Mouse (Mus musculus) activated CD4-positive, CD25-positive, alpha-beta regulatory T cell (primary cell): ENCODE results near the gene Tmem126a. TPM values are rescaled to one million over a fixed set of nuclear protein-coding genes. Genes with fewer than 3 reads are reported as not detected.

Source experiments
- polyA plus RNA-seq, 2 experiments: library from polyadenylated mRNA; unstranded; fragments of 100-300 nt; shearing (Covaris generic); gene quantifications; one replicate each; pipeline ENCODE4 v1.2.1; 2017

Gene Tmem126a
- 100 to 1,000 TPM in 1 of 2 experiments, 10 to 100 TPM in 1; 71.9 to 124 TPM for polyA plus RNA-seq

DNA sequence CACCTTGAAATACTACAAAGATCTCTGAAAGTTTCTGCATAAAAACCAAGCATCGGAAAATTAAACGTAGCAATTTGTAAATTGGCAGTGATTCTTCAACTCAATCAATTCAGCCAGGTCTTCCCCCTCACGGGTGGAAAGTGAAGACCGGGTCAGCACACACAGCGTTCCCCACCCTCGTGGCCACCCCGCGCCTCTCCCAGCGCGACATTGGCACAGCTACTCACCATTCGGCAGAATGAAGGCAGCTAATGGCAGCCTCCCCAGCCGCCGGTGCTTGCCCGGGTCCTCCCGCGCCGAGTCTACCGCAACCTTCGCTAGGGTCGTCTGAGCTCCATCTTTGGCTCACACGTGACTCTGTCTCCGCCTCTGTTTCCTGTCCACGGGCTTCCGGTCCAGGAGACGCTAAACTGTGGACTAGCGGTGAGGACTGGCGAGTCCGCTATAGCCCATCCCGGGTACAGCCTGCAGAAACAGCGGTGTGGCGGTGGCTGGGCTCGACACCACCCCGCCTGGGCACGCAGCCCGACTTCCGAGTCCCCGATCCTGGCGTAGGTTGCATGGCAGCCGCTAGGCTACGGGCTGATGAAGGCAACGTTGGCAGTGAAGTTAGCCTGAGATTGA lies at the start of gene Tmem126a:
TSS of gene Tmem126a (minus strand) at position 385 of the 624 bp plus-strand sequence.

GRCm38 (mm10) chr7:90476313-90477245 lies 19.6 kb upstream of the Tmem126a start, which contains the start of gene Dlg2:
TSS of gene Dlg2 (plus strand) at chr7:90476672.

GRCm38 (mm10) chr7:90475793-90476312 lies 18.8 kb upstream of the Tmem126a start, which contains the start of gene Tmem126b:
TSS of gene Tmem126b (minus strand) at chr7:90476001.

GRCm38 (mm10) chr7:90442518-90443080 lies 14.4 kb downstream of the Tmem126a start, which contains the start of gene Crebzf:
TSS of gene Crebzf (plus strand) at chr7:90442729.

GRCm38 (mm10) chr7:90426020-90427001 lies 30.7 kb downstream of the Tmem126a start, which contains the start of gene Ccdc89:
TSS of gene Ccdc89 (plus strand) at chr7:90426577.

Other genes starting within 250 kb of the Tmem126a start
- under 1 TPM in 1 of 2 experiments, not detected in 1; 0.45 TPM for gene Ccdc83, start 191.5 kb downstream of the Tmem126a start, polyA plus RNA-seq
- 100 to 1,000 TPM in 1 of 2 experiments, 10 to 100 TPM in 1; 21.3 to 117 TPM for gene Sytl2, start 155.0 kb downstream of the Tmem126a start, polyA plus RNA-seq
- under 1 TPM in 1 of 2 experiments, not detected in 1; 0.16 TPM for gene Ccdc89, start 30.7 kb downstream of the Tmem126a start, polyA plus RNA-seq
- gene Crebzf, start 14.5 kb downstream of the Tmem126a start, polyA plus RNA-seq, result 100 to 1,000 TPM; 116 to 155 TPM
- gene Tmem126b, start 18.8 kb upstream of the Tmem126a start, polyA plus RNA-seq, result 10 to 100 TPM; 30.0 to 39.8 TPM
- gene Dlg2, start 19.4 kb upstream of the Tmem126a start, polyA plus RNA-seq, result 1 to 10 TPM in 1 of 2 experiments, under 1 TPM in 1; 0.99 to 4.0 TPM